Mouse (Mus musculus) adrenal gland, postnatal 4 days (tissue): ENCODE measurements around the gene Megf11. TPM values are rescaled to one million over a fixed set of nuclear protein-coding genes. Genes with fewer than 3 reads are reported as not detected.
A peak's percentile ranks its signal among the peaks of the same experiment; 100 is the strongest.
"Not testable (repeated sequence)": the region's sequence is repeated elsewhere in the genome, so short reads cannot be mapped to it uniquely, and the experiment has no call there.

ENCODE experiments used
- DNase-seq, 2 experiments: peaks; one replicate each; pipeline ENCODE4 v3.0.0; 2021 to 2022; ENCODE audit warnings: low spot score in 2 of 2, mixed read lengths in 2 of 2
- total RNA-seq, 2 experiments: library from RNA; stranded (reverse); gene quantifications; 2 replicates each; pipeline ENCODE4 v1.2.3; 2021

Megf11 gene
- total RNA-seq, 2 experiments from 2014 or later: 5.8 to 6.4 TPM

GRCm38 (mm10) chr9:64638250-64638649 lies 252.8 kb downstream of the Megf11 start:
- DNase-seq: no peak

GRCm38 (mm10) chr9:64639664-64640063 lies 254.2 kb downstream of the Megf11 start:
- DNase-seq: no peak

- no peak for DNase-seq
Observed at GRCm38 (mm10) chr9:64644129-64644528, 258.7 kb downstream of the Megf11 start.

DNA sequence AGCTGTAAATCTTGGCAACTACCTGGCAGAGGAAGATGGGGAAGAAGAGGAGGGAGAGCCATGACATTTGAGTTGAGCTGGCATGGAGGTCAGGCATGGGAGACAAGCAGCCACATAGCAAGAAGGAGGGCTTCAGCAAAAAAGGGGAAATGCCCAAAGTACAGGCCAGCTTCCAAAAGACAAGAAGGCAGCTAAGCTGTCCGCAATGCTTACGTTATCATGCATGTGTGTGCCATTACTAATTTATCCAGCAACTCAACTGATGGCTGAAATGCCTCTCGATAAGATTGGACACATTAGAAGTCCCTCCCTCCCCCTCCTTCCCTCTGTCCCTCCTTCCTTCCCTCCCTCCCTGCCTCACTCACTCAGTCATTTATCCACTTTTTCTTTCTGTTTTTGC lies 260.0 kb downstream of the Megf11 start:
- no peak for DNase-seq

GRCm38 (mm10) chr9:64649393-64649792 lies 264.0 kb downstream of the Megf11 start:
- no peak for DNase-seq

- DNase-seq: no peak
Observed at GRCm38 (mm10) chr9:64649892-64650291, 264.5 kb downstream of the Megf11 start.

GRCm38 (mm10) chr9:64651181-64651580 lies 265.8 kb downstream of the Megf11 start:
- no peak for DNase-seq

DNA sequence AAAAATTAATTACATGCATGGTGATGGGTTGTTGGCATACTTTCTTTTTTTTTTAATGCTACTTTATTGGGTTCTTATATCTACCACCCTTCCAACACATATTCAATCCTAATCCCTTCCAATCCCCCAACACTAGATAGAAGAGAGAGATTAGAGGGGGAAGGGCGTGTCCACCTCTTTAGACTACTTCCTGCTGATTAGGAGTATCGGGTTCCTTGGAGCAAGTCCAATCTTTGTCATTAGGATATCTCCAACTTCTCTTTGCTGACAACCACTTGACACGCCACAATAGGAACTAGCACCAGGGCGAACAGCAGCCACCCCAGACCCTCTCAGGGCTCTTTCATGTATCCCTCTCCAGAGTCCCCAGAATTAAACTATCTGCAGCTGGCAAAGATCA lies 266.3 kb downstream of the Megf11 start:
- no peak for DNase-seq

DNA sequence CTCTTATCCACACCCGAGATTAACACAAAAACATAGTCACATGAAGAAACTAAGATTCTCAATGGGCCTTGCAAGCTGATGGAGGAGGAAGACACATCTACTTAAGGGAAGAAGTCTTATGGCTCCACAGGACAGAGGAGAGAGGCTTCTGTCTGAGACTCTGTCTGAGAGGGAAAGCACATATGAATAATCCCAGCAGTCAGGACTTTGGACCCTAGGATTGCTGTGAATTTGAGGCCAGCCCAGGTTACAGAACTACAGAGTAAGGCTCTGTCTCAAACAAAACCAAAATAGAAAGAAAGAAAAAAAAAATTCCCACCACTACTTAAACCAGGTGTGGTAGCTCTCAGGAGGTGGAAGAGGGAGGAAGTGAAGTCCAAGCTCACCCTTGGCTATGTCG lies 266.7 kb downstream of the Megf11 start:
- DNase-seq: no peak

DNA sequence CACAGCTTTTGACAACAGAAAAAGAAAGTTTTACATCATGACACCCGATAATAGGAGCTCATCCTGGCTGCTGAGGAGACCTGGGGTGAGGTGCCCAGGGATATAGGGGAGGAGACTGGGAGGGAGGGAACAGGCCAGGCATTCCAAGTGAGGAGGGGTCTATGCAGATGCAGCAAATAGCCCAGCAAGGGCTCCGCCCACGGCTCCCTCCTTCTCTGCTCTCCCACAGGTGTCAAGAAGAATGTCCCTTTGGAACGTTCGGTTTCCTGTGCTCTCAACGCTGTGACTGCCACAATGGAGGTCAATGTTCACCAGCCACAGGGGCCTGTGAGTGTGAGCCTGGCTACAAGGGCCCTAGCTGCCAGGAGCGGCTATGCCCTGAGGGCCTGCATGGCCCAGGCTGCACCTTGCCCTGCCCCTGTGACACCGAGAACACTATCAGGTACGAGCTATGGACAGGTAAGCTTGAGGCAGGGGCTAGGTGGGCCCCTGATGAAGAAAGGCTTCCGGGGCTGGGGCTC lies 267.5 kb downstream of the Megf11 start:
- no peak for DNase-seq

DNA sequence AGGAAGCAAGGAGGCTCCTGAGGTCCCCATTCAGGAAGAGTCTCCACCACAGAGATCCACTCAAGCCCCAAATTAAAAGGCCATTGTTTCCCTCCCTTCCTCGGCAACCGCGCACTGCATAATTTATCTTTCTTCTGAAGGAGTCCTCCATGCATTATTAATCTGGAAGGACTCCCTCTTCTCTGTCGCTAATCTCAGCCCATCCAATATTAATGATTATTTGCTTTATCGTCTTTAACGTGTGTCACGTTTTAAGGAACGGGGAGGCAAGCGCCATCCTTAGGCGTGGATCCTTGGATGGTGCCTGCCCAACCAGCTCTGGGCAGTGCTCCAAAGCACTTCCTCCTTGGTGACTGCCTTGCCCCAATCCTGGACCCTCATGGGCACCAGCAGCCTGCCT lies 269.3 kb downstream of the Megf11 start:
- DNase-seq: no peak

DNA sequence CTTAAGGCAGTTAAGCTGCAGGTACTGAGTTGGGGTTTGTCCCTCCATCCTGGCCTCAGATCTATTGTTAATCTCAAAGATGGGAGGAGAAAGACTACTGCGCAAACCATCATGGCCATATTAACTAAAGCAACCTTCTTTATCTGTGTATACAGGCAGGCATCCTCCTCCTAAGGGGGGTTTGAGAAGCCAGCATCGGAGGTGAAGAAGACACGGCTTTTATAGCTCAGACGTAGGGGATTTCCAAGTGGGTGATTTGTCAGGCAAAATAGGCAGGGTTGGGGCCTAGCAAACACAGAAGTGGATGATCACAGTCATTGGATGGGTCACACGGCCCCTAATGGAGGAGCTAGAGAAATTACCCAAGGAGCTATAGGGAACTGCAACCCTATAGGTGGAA lies 271.2 kb downstream of the Megf11 start:
- no peak for DNase-seq

DNA sequence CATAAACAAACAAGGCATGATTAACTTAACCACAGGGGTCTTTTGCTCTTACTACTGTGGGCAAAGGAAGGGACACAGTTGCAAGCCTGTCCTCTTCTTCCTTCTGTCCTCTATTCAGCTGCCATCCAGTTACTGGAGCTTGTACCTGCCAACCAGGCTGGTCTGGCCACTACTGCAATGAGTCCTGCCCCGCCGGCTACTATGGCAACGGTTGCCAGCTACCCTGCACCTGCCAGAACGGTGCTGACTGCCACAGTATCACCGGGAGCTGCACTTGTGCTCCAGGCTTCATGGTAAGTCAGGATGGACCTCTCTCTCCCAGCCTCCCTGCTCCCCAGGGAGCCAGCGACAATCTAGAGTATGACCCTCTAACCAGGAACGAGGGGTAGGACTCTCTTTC lies 274.8 kb downstream of the Megf11 start:
- no peak for DNase-seq

GRCm38 (mm10) chr9:64664612-64665011 lies 279.2 kb downstream of the Megf11 start:
- no peak for DNase-seq

DNA sequence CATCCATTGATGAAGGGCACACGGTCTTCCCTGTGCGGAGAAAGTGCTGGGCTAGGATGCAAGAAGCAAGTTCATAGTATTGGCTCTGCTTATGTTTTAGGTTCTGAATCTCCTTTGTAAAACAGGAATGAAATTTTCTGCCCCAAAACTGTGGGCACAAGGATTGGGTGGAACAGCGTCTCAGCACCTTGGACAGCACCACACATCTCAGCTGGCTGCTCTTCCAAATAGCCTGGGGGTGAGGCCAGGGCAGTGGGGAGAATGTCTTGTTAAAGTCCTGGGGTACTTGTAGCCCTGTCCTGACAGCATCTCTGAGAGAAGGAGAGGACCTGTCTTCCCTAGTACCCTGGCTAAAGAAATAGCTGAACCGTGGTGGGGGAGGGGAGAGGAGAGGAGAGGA lies 281.1 kb downstream of the Megf11 start:
- DNase-seq: no peak

- no peak for DNase-seq
Observed at GRCm38 (mm10) chr9:64667513-64667912, 282.1 kb downstream of the Megf11 start.

- DNase-seq: no peak
Observed at GRCm38 (mm10) chr9:64668001-64668400, 282.6 kb downstream of the Megf11 start.

- DNase-seq: not testable (repeated sequence)
Observed at GRCm38 (mm10) chr9:64671341-64672319, 286.2 kb downstream of the Megf11 start.

DNA sequence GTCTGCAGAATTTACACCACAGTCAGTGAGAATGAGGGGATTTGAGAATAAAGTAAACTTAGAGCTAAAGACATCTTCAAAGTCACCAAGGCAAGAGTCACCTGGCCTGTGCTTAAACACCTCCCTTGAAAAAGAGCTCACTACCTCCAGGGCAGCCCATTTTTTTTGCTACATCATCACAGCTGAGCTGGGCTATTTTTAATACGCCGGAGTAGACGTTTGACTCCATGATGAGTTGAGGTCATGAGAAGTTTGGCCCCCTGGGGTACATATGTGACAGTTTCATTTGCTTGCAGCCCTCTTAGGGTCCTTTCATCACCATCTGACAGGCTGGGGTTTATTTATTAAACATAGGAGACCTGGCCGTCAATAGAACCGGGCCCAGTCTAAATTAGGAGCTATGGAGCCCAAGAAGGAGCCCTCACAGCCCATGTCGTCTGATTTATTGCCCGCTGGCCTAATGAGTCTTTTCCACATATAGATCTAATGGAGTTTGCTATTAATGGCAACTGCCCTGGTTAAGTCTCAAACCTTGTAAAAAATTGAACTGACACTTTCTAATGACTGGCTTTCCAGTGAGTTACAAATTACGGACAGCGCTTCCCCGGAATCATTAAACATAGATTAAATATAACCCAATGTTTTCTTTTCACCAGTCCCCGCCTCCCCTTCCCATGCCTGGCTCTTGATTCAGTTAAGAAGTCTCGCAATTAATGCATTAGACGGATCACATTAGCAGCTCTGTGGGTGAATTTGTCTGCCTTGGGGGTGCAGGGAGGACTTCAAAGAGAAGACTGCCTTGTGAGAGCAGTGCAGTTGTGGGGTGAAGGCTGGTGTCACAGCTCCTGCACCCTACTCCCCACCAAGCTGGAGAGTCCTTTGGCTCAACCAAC lies 301.9 kb downstream of the Megf11 start:
- no peak for DNase-seq

DNA sequence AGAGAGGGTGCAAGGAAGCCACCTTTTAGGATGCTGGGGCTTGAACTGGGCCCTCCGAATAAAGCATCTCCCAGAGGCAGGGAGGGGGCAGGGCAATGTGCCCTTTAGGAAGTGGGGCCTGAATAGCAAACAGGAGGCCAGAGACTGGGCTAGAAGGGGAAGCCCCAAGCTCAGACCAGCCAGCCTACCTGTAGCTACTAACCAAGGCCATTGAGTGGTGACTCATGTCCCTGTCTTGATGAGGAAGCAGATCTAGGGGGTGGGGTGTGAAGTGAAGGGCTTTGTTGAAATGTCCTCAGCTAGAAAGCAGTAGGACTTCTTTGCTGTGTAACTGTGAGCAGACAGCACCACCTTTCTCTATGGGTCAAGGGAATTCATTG lies 302.6 kb downstream of the Megf11 start:
- no peak for DNase-seq

DNA sequence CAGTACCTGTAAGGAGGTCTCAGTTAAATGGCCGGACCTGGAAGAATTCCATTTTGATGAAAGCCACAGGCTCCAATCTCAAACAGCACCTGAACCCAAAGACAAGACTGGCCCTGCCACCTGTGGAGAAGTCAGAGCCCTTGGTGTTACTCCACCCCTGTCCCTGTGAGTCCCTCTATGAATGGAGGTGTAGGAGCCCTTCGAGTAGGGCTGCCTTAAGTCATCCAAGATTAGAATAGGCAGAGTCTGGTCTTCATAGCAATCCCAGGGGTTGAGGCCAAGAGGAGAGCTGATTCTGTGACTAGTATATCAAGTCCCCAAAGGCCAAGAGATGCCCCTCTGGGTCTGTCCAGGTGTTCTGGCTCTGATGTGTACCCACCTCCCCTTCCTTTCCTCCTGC lies 305.3 kb downstream of the Megf11 start:
- DNase-seq: no peak

GRCm38 (mm10) chr9:64691176-64691575 lies 305.8 kb downstream of the Megf11 start:
- DNase-seq: peak; percentile 32 to 43
